Mouse (Mus musculus): ENCODE results near the gene Chrne.

- no peak for TF ChIP-seq CTCF (IDR thresholded peaks at IDR 0.05; ENCODE audit: low read depth)
- TF ChIP-seq EP300 (optimal IDR thresholded peaks at IDR 0.05) = no peak
These were observed 33.6 kb downstream of the Chrne start for GRCm38 (mm10) chr11:70585457-70585856.

Measured in stomach, postnatal 0 days (tissue).